Mouse (Mus musculus): ENCODE data around the gene Etv3. TPM values are rescaled to one million over a fixed set of nuclear protein-coding genes. Genes with fewer than 3 reads are reported as not detected.

Gene Etv3
- total and polyA plus RNA-seq, 2 experiments from 2014 or later: 7.7 to 9.5 TPM

- TF ChIP-seq CTCF (IDR thresholded peaks at IDR 0.05; ENCODE audit: low read depth): no peak
- Histone ChIP-seq H3K9ac (replicated peaks; ENCODE audit: low read length) (no peak overlapping the region), H3K36me3 (ENCODE audit: insufficient read depth, low read length) (peaks cover 27% of the 10 kb centered on the region), H3K9me3 (ENCODE audit: low read length) (no peaks in the 10 kb centered on the region), H3K27ac (peak overlapping the region; percentile 43; the same call in 1 of the 2 replicates), H3K4me3 (ENCODE audit: low read length) (no peak overlapping the region), H3K4me1 (ENCODE audit: insufficient read depth, low read length) (peaks cover 5% of the 10 kb centered on the region; the same call in 1 of the 2 replicates), H3K27me3 (ENCODE audit: insufficient read depth, low read length) (no peaks in the 10 kb centered on the region), H3K4me2 (ENCODE audit: low read depth, low read length) (no peak overlapping the region)
- DNase-seq (ENCODE audit: low spot score) (peak; percentile 21), ATAC-seq (peak; percentile 41; the same call in 1 of the 2 replicates)
- 16% methylated on average over 8 of the region's 8 CpGs for WGBS
Measured at GRCm38 (mm10) chr3:87540714-87541113, 15.5 kb downstream of the Etv3 start.

DNA sequence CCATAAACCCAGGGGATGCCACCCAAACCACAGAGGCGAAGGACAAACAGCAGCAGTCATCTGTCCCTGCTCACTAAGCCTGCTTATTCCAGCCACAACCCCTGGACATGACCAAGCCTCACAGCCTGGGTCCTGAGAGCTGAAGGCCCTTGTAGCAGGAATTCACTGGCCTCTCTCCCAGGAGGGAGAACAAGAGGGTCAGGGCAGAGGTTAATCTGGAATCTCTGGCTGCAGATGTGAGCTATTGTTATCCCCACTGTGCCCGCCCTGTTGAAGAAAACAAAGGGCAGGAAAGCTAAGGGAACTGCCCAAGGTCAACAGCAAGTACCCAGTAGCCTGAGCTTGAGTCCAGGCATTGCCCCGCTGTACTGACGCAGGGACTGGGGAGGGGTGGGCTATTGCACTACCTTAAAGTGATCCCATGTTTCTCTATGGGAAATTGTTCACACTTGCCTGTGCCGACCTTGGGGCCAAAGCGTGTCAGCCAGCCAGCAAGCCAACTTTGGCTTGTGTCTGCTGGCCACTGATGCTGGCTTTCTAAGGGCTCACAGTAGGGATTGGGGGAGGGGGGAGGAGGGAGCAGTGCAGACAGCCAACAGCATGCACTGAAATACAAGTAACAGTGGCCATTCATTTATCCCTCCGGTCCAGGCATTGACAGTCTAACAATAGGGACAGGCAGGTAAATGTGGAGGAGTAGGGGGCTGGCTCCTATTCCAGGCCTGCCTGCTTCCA, 17.4 kb downstream of the Etv3 start:
- peaks cover 5% of the 10 kb centered on the region; the same call in 1 of the 2 replicates for H3K4me1 ChIP-seq (ENCODE audit: insufficient read depth, low read length)
- no peaks in the 10 kb centered on the region for H3K9me3 ChIP-seq (ENCODE audit: low read length)
- no peak for DNase-seq (ENCODE audit: low spot score)
- no peak for ATAC-seq
- no peak overlapping the region for H3K4me3 ChIP-seq (ENCODE audit: low read length)
- H3K27me3 ChIP-seq (ENCODE audit: insufficient read depth, low read length): no peaks in the 10 kb centered on the region
- no peak overlapping the region for H3K4me2 ChIP-seq (ENCODE audit: low read depth, low read length)
- no peak overlapping the region for H3K27ac ChIP-seq
- peaks cover 8% of the 10 kb centered on the region; the same call in 1 of the 2 replicates for H3K36me3 ChIP-seq (ENCODE audit: insufficient read depth, low read length)
- no peak for TF ChIP-seq CTCF (IDR thresholded peaks at IDR 0.05; ENCODE audit: low read depth)
- H3K9ac ChIP-seq (replicated peaks; ENCODE audit: low read length): no peak overlapping the region
- WGBS: 31% methylated on average over 7 of the region's 7 CpGs

DNA sequence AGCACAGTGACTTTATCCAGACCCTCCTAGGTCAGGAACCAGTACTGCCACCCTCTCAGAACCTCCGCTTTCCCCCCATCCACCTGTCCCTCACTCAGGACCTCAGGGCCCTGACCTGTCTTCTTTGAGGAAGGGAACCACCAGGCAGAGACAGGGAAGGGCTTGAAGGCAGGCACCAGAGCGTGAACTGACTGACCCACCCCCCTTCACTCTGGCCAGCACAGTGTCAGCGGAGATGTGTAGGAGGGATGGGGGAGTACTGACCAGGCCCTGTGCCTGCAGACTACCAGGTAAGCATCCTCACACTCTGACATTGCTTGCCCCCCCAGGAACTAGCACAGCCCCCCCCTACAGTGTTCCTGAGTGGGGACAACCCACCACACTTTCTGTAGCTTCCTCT, 20.3 kb downstream of the Etv3 start:
- no peaks in the 10 kb centered on the region for H3K9me3 ChIP-seq (ENCODE audit: low read length)
- WGBS: 74% methylated on average over 3 of the region's 3 CpGs
- DNase-seq (ENCODE audit: low spot score) (no peak), ATAC-seq (no peak)
- no peaks in the 10 kb centered on the region for H3K27me3 ChIP-seq (ENCODE audit: insufficient read depth, low read length)
- H3K4me1 ChIP-seq (ENCODE audit: insufficient read depth, low read length): peaks cover 4% of the 10 kb centered on the region; the same call in 1 of the 2 replicates
- no peak for TF ChIP-seq CTCF (IDR thresholded peaks at IDR 0.05; ENCODE audit: low read depth)
- no peak overlapping the region for H3K4me2 ChIP-seq (ENCODE audit: low read depth, low read length)
- no peak overlapping the region for H3K9ac ChIP-seq (replicated peaks; ENCODE audit: low read length)
- H3K4me3 ChIP-seq (ENCODE audit: low read length): no peak overlapping the region
- no peaks in the 10 kb centered on the region for H3K36me3 ChIP-seq (ENCODE audit: insufficient read depth, low read length)
- H3K27ac ChIP-seq: no peak overlapping the region

DNA sequence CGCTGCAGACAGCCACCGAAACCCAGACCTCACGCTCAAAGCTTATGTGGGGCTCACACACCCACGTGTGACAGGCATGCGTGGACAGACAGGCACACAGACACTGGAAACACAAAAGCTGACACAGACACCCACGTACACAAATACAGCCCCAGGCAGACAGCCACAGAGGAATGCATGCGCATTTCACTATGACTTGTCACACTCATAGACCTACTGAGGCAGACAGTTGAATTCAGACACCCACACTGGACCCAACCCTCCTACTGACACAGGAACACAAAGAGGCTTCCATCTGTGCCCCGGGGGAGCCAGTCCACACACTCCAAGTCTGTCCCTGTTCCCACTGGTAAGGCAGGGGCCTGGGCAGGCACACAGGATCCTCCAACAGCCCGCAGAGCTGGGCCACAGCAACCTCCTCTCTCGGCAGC, 21.1 kb downstream of the Etv3 start:
- Histone ChIP-seq H3K4me1 (ENCODE audit: insufficient read depth, low read length) (no peaks in the 10 kb centered on the region), H3K36me3 (ENCODE audit: insufficient read depth, low read length) (no peaks in the 10 kb centered on the region), H3K9me3 (ENCODE audit: low read length) (no peaks in the 10 kb centered on the region), H3K9ac (replicated peaks; ENCODE audit: low read length) (no peak overlapping the region), H3K4me3 (ENCODE audit: low read length) (no peak overlapping the region), H3K4me2 (ENCODE audit: low read depth, low read length) (no peak overlapping the region), H3K27ac (no peak overlapping the region), H3K27me3 (ENCODE audit: insufficient read depth, low read length) (no peaks in the 10 kb centered on the region)
- ATAC-seq: no peak
- 67% methylated on average over 10 of the region's 10 CpGs for WGBS
- no peak for DNase-seq (ENCODE audit: low spot score)
- TF ChIP-seq CTCF (IDR thresholded peaks at IDR 0.05; ENCODE audit: low read depth): no peak

DNA sequence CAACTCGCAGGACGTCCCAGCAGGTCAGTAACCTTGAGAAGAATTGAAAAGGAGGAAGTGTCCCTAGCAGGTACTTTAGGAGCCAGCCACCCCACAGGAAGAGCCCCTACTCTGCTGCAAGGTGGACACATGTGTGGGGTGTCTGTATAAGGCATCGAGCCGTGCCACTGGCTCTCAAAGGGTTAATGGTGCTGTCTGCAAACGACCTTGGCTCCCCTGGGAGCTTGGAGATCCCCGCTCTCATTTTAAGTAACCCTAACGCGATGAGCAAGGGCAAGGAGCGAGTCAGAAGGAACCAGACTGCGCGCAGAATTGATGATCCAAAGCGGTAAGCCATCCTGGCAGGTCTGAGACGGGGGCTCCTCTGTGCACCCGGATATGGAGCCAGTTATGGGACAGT, 24.7 kb downstream of the Etv3 start:
- H3K4me1 ChIP-seq (ENCODE audit: insufficient read depth, low read length): no peaks in the 10 kb centered on the region
- H3K9ac ChIP-seq (replicated peaks; ENCODE audit: low read length): no peak overlapping the region
- no peak for DNase-seq (ENCODE audit: low spot score)
- H3K4me3 ChIP-seq (ENCODE audit: low read length): no peak overlapping the region
- H3K36me3 ChIP-seq (ENCODE audit: insufficient read depth, low read length): no peaks in the 10 kb centered on the region
- no peaks in the 10 kb centered on the region for H3K9me3 ChIP-seq (ENCODE audit: low read length)
- WGBS: 26% methylated on average over 14 of the region's 14 CpGs
- no peak overlapping the region for H3K27ac ChIP-seq
- no peak for TF ChIP-seq CTCF (IDR thresholded peaks at IDR 0.05; ENCODE audit: low read depth)
- peak overlapping the region; percentile 16; the same call in 1 of the 2 replicates for H3K4me2 ChIP-seq (ENCODE audit: low read depth, low read length)
- no peak for ATAC-seq
- H3K27me3 ChIP-seq (ENCODE audit: insufficient read depth, low read length): no peaks in the 10 kb centered on the region

DNA sequence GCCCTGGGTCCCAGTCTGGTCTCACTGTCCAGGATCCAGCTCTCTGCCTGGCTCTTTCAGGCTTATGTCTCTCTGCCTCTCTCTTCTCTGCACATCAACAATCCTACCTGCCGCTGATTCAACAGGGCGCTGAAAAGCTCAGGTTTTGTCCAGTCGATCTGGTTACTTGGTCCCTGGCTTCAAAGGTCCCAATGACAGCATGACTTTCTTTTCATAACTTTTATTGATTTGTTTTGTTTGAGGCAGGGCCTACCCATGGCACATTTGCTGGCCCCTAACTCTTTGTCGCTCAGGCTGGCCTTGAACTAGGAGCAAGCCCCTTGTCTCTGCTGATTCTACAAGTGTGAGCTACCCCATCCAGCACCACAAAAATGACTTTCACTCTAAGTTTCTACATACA, 27.1 kb downstream of the Etv3 start:
- H3K9me3 ChIP-seq (ENCODE audit: low read length): no peaks in the 10 kb centered on the region
- 88% methylated on average over 4 of the region's 4 CpGs for WGBS
- DNase-seq (ENCODE audit: low spot score) (no peak), ATAC-seq (no peak)
- no peaks in the 10 kb centered on the region for H3K36me3 ChIP-seq (ENCODE audit: insufficient read depth, low read length)
- no peaks in the 10 kb centered on the region for H3K27me3 ChIP-seq (ENCODE audit: insufficient read depth, low read length)
- H3K4me2 ChIP-seq (ENCODE audit: low read depth, low read length): no peak overlapping the region
- H3K9ac ChIP-seq (replicated peaks; ENCODE audit: low read length): no peak overlapping the region
- H3K27ac ChIP-seq: no peak overlapping the region
- H3K4me3 ChIP-seq (ENCODE audit: low read length): no peak overlapping the region
- TF ChIP-seq CTCF (IDR thresholded peaks at IDR 0.05; ENCODE audit: low read depth): no peak
- no peaks in the 10 kb centered on the region for H3K4me1 ChIP-seq (ENCODE audit: insufficient read depth, low read length)
